Mouse (Mus musculus): ENCODE measurements around the gene Bhlha15. TPM values are rescaled to one million over a fixed set of nuclear protein-coding genes. Genes with fewer than 3 reads are reported as not detected.

The Bhlha15 gene
- polyA plus RNA-seq (2014; fragmentation: Illumina TruSeq; extraction: RNeasy Lipid Tissue Mini Kit (QIAGEN cat#74804)), result 0.26 TPM

GRCm38 (mm10) chr5:144189950-144190583 lies at the start of gene Bhlha15:
TSS of gene Bhlha15 (plus strand) at chr5:144190286.

GRCm38 (mm10) chr5:144223503-144223862 lies 33.4 kb downstream of the Bhlha15 start, which contains the start of gene Tecpr1:
TSS of gene Tecpr1 (minus strand) at chr5:144223615.

Other genes starting within 250 kb of the Bhlha15 start
- 124 TPM for gene Ccz1, start 175.4 kb upstream of the Bhlha15 start, polyA plus RNA-seq (2014; fragmentation: Illumina TruSeq; extraction: RNeasy Lipid Tissue Mini Kit (QIAGEN cat#74804))
- gene Ocm, start 163.6 kb upstream of the Bhlha15 start, polyA plus RNA-seq (2014; fragmentation: Illumina TruSeq; extraction: RNeasy Lipid Tissue Mini Kit (QIAGEN cat#74804)), result not detected
- gene Lmtk2, start 89.8 kb upstream of the Bhlha15 start, polyA plus RNA-seq (2014; fragmentation: Illumina TruSeq; extraction: RNeasy Lipid Tissue Mini Kit (QIAGEN cat#74804)), result 8.6 TPM
- gene Tecpr1, start 33.3 kb downstream of the Bhlha15 start, polyA plus RNA-seq (2014; fragmentation: Illumina TruSeq; extraction: RNeasy Lipid Tissue Mini Kit (QIAGEN cat#74804)), result 0.66 TPM
- gene Bri3, start 54.2 kb downstream of the Bhlha15 start, polyA plus RNA-seq (2014; fragmentation: Illumina TruSeq; extraction: RNeasy Lipid Tissue Mini Kit (QIAGEN cat#74804)), result 105 TPM
- 18.2 TPM for gene Baiap2l1, start 167.8 kb downstream of the Bhlha15 start, polyA plus RNA-seq (2014; fragmentation: Illumina TruSeq; extraction: RNeasy Lipid Tissue Mini Kit (QIAGEN cat#74804))